Mouse (Mus musculus) liver, embryonic 14.5 days (tissue): ENCODE measurements around the gene Fgfr2. TPM values are rescaled to one million over a fixed set of nuclear protein-coding genes. Genes with fewer than 3 reads are reported as not detected.

Experiments
- ATAC-seq: fragments of 200-750 bp; cut with Nextera tagmentation; 2 replicates; pipeline ENCODE4 v1.8.0; 2017; ENCODE audit warnings: moderate number of reproducible peaks, mild to moderate bottlenecking, moderate library complexity; ENCODE audit not compliant: insufficient read depth
- DNase-seq, 3 experiments: peaks; one replicate each; pipeline ENCODE4 v3.0.0-alpha.2; 2012 to 2013; ENCODE audit warnings: low read depth in 3 of 3, low spot score in 3 of 3
- H3K27ac ChIP-seq: fragments of 300-500 bp; sonication (generic); 2 replicates; pipeline ENCODE4 v1.5.1; 2014; ENCODE audit warnings: moderate library complexity, mild to moderate bottlenecking, control low read depth, inconsistent platforms
- H3K27me3 ChIP-seq: fragments of 300-500 bp; sonication (generic); 2 replicates; pipeline ENCODE4 v1.6.1; 2014; ENCODE audit warnings: mild to moderate bottlenecking, low read length, moderate library complexity; ENCODE audit not compliant: control insufficient read depth, insufficient read depth
- H3K36me3 ChIP-seq: fragments of 300-500 bp; sonication (generic); replicated peaks from 2 replicates; pipeline ENCODE4 v1.6.1; 2014; ENCODE audit warnings: low read depth; ENCODE audit not compliant: control insufficient read depth, insufficient read depth
- H3K4me1 ChIP-seq, 2 experiments: fragments of 200-500 bp in 1 of 2; fragments of 300-500 bp in 1 of 2; sonication (generic) in 1 of 2; replicated peaks; 2 replicates each; pipeline ENCODE4 v1.6.1; 2012 to 2014; ENCODE audit warnings: antibody characterized with exemption in 1 of 2, inconsistent platforms in 1 of 2, low read length in 1 of 2; ENCODE audit not compliant: control insufficient read depth in 2 of 2, insufficient read depth in 2 of 2
- H3K4me2 ChIP-seq: fragments of 300-500 bp; sonication (generic); 2 replicates; pipeline ENCODE4 v1.6.1; 2014; ENCODE audit warnings: low read depth, mild to moderate bottlenecking, control low read depth, moderate library complexity
- H3K4me3 ChIP-seq, 2 experiments: fragments of 200-500 bp in 1 of 2; fragments of 300-500 bp in 1 of 2; sonication (generic) in 1 of 2; 2 replicates each; pipeline ENCODE4 v1.5.1; 2012 to 2014; ENCODE audit warnings: low read depth in 2 of 2, low read length in 2 of 2, mild to moderate bottlenecking in 2 of 2, control low read depth in 1 of 2, inconsistent platforms in 1 of 2, moderate library complexity in 1 of 2; ENCODE audit not compliant: insufficient read depth in 1 of 2
- H3K9ac ChIP-seq: fragments of 300-500 bp; sonication (generic); replicated peaks from 2 replicates; pipeline ENCODE4 v1.6.1; 2014; ENCODE audit warnings: mild to moderate bottlenecking, control low read depth, moderate library complexity
- H3K9me3 ChIP-seq: fragments of 300-500 bp; sonication (generic); 2 replicates; pipeline ENCODE4 v1.6.1; 2016; ENCODE audit warnings: low read length, mixed read lengths; ENCODE audit not compliant: control insufficient read depth
- CTCF ChIP-seq: IDR thresholded peaks from 2 replicates; pipeline ENCODE4 v1.5.1; 2016; ENCODE audit warnings: antibody characterized with exemption, low read depth, control low read depth
- EP300 ChIP-seq: IDR thresholded peaks from 2 replicates; pipeline ENCODE4 v1.6.1; 2016; ENCODE audit warnings: antibody characterized with exemption, low read depth
- WGBS: fragments of 180-500 bp; shearing (Covaris S2); extraction: QIAGEN DNeasy Blood & Tissue Kit; methylation state at CpG from one replicate; pipeline ENCODE4 v1.1.7; 2014; ENCODE audit not compliant: insufficient replicate concordance; 5-methylcytosine and 5-hydroxymethylcytosine counted together
- polyA plus RNA-seq, 2 experiments: library from polyadenylated mRNA; depleted of rRNA in 1 of 2; stranded (reverse) in 1 of 2; unstranded in 1 of 2; fragments of >200 nt; fragmentation: Nextera tagmentation in 1 of 2; extraction: Ambion mirVana in 1 of 2; gene quantifications; 2 replicates each; pipeline versions ENCODE4 v1.2.1 to v1.2.3; 2012 to 2014

The Fgfr2 gene
- polyA plus RNA-seq, 2 experiments, result 7.9 to 8.8 TPM

GRCm38 (mm10) chr7:130454226-130454625 lies 2668.9 kb downstream of the Fgfr2 start:
- Histone ChIP-seq H3K27ac (no peak overlapping the region), H3K36me3 (no peaks in the 10 kb centered on the region; the same call in 1 of the 2 replicates), H3K9ac (no peak overlapping the region), H3K4me3 (no peak overlapping the region), H3K4me2 (no peak overlapping the region), H3K4me1 (no peaks in the 10 kb centered on the region), H3K27me3 (no peaks in the 10 kb centered on the region), H3K9me3 (no peaks in the 10 kb centered on the region)
- TF ChIP-seq EP300 (no peak), CTCF (no peak)
- ATAC-seq, result no peak
- WGBS, result 79% methylated on average over 3 of the region's 3 CpGs
- DNase-seq, result no peak

DNA sequence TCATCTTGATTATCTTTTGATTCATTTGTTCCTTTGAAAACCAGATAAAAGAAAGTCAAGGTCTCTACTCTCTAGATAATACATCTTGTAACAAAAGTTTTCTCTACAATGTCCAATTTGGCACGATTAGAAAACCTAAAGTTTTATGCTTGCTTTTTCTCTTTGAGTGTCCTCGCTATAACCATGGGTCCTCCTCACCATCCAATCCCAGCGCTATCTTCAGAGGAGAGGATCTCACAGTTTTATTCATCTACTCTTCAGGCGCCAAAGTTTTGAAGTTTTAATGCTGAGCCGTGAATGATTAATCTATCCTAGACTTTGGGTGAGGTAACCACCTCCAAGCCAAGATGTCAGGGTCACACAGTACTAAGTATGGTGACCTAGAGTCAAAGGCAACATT lies 2687.4 kb downstream of the Fgfr2 start:
- ATAC-seq, result no peak
- no peak for TF ChIP-seq EP300

DNA sequence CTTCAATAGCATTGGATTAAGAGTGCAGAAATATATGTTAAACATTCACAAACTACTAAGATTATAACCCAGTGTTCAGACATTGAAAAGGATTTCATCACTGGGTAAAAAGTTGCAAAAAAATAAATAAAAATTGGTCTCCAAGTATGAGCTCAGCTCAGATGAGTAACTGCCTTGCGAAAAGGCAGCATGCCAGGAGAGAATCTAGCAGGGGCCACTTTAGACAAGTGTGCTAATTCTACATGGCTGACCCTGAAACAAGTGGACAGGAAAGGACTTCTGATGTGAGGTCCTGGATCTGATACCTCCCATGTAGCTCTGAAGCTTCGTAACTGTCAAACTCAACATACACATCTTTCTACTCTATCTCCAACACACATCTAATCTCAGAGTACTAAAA lies 2691.0 kb downstream of the Fgfr2 start:
- Histone ChIP-seq H3K4me1 (no peaks in the 10 kb centered on the region), H3K4me3 (no peak overlapping the region), H3K27me3 (no peaks in the 10 kb centered on the region), H3K27ac (no peak overlapping the region), H3K9ac (no peak overlapping the region), H3K9me3 (no peaks in the 10 kb centered on the region), H3K36me3 (no peaks in the 10 kb centered on the region), H3K4me2 (no peak overlapping the region)
- 72% methylated on average over 2 of the region's 2 CpGs for WGBS
- no peak for ATAC-seq
- TF ChIP-seq CTCF (no peak), EP300 (no peak)
- DNase-seq, result no peak

More for the DNA sequence above, 2687.4 kb downstream of the Fgfr2 start:
- Histone ChIP-seq H3K4me1 (no peaks in the 10 kb centered on the region), H3K9me3 (no peaks in the 10 kb centered on the region), H3K36me3 (no peaks in the 10 kb centered on the region), H3K27ac (no peak overlapping the region), H3K4me2 (no peak overlapping the region), H3K9ac (no peak overlapping the region), H3K4me3 (no peak overlapping the region), H3K27me3 (no peaks in the 10 kb centered on the region)
- WGBS, result 83% methylated on average over 5 of the region's 5 CpGs
- DNase-seq, result no peak

DNA sequence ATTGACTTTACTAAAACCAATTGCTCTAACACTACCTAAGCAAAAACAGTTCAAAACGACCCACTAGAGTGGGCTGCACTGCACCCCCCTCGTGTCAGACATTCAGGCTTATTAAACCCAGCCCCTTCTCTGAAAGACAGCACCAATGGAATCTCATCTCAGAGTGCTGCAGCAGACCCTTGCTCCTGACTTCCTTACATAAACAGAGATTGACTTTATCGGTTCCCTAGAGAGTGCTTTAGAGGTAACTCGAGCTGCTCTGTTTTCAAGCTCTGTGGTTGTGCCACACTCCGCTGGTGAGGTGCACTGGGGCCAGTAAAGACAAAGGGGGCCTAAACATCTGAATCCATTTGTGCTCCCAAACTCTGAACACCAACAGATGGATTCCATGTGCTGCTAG lies 2696.6 kb downstream of the Fgfr2 start:
- 39% methylated on average over 5 of the region's 5 CpGs for WGBS
- Histone ChIP-seq H3K4me1 (no peaks in the 10 kb centered on the region), H3K27me3 (no peaks in the 10 kb centered on the region), H3K4me3 (no peak overlapping the region), H3K9ac (no peak overlapping the region), H3K9me3 (no peaks in the 10 kb centered on the region), H3K27ac (no peak overlapping the region), H3K36me3 (no peaks in the 10 kb centered on the region), H3K4me2 (no peak overlapping the region)
- ATAC-seq (no peak), DNase-seq (no peak)
- TF ChIP-seq EP300, result no peak
- TF ChIP-seq CTCF, result no peak

- WGBS, result 56% methylated on average over 2 of the region's 2 CpGs
- no peak for TF ChIP-seq CTCF
- TF ChIP-seq EP300, result no peak
Measured at GRCm38 (mm10) chr7:130425991-130426390, 2697.2 kb downstream of the Fgfr2 start.

More at GRCm38 (mm10) chr7:130425991-130426390, 2697.2 kb downstream of the Fgfr2 start:
- Histone ChIP-seq H3K27ac (no peak overlapping the region), H3K9ac (no peak overlapping the region), H3K27me3 (no peaks in the 10 kb centered on the region), H3K4me1 (no peaks in the 10 kb centered on the region), H3K36me3 (no peaks in the 10 kb centered on the region), H3K9me3 (no peaks in the 10 kb centered on the region), H3K4me3 (no peak overlapping the region), H3K4me2 (no peak overlapping the region)
- DNase-seq, result no peak
- ATAC-seq, result no peak
